Mouse (Mus musculus) cerebellum, adult (tissue): Measurements from ENCODE around the gene Gpsm3.

Experiments used
- ATAC-seq: cut with Nextera tagmentation; 2 replicates; pipeline ENCODE4 v1.9.2; 2017; ENCODE audit warnings: mild to moderate bottlenecking, moderate library complexity, mixed read lengths; ENCODE audit not compliant: insufficient number of reproducible peaks, low FRiP score, low TSS enrichment

Gene Gpsm3

DNA sequence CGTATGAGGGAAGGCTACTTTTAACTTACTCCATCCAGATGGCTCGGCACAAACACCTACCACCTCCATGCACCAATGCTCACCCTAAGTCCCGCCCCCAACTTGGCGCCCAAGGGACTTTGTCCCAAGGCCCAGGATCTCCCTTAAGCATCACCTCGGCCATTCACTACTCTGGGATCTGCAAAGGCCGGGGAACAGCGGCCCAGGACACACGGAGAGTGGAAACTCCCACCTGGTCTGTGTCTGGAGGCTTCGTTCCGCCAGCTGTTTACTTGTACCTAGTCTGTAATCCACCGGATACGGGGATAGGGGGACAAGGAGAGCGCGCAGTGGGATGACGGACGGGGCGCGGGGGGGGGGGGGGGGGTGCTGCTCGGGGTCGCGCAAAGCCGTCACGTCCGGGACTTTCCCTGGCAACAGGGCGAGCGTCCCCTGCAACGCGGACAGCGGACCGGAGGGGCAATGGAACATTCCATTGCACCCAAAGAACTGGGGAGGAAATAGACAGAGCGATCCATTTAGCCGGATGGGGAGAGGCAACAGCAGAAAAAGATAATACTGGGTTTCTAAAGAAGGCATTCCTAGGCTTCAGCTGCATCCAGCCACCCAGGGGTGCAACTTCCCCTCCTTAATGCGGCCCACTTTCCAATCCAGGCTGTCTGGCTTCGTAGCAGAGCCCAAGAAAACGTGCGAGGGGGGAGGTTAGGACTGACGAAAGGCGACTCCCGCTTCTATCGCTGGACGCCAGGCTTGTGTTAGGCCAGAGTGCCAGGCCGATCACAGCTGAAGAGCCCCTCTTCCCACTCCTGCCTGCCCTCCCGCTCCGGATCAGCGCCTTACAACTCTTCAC, 37.7 kb downstream of the Gpsm3 start:
- peak; percentile 37 for ATAC-seq

DNA sequence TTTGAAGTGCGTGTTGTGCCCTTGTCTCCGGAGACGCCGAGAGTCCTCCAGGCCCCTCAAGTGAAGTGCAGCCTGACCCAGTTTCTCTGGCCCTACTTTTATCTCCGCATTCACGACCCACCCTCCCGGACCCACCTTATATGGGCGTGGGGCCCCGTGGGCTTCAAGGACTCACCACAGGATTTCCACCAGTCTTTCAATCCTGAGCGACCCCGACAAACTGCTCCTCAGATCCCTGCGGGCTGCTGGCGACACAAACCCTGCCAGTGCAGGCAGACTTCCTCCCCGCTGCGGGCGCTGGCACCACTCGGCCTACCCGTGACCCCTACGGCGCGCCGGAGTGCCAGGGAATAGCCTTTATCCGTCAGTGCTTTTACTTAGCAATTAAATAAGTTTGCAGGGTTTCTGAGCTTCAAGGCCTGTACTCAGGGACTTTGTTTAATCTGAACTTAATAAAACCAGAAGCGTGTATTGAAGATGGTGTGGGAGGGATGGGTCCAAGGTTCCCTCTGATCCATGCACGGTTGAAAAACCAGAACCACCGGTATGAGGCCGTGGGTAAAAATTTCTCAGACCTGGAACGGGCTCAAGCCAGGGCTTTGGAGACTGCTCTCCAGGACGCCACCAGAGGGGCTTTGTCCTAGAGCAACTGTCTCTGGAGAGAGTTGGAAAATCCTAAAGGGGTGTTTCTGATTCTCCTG, 38.5 kb downstream of the Gpsm3 start, which contains the start of gene Ppt2:
Gene Ppt2 (minus strand): TSS at position 568 of the 701 bp plus-strand sequence.
- ATAC-seq, result no peak; the same call in 1 of the 2 replicates

DNA sequence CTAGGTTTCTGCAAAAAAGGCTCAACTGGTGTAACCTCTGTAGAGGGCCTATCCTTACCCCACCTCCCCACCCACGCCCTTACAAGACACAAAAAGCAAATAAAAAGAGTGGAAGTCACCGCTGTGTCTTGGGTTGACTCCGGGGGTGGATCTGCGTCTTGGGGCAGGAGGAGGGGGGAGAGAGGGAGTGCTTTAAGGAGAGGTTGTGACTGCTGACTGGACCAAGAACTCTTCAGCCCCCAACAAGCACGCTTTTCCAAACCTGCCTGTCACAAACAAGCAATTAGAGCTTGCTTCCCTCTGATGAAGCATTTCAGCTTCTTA, 39.0 kb downstream of the Gpsm3 start:
- no peak for ATAC-seq

DNA sequence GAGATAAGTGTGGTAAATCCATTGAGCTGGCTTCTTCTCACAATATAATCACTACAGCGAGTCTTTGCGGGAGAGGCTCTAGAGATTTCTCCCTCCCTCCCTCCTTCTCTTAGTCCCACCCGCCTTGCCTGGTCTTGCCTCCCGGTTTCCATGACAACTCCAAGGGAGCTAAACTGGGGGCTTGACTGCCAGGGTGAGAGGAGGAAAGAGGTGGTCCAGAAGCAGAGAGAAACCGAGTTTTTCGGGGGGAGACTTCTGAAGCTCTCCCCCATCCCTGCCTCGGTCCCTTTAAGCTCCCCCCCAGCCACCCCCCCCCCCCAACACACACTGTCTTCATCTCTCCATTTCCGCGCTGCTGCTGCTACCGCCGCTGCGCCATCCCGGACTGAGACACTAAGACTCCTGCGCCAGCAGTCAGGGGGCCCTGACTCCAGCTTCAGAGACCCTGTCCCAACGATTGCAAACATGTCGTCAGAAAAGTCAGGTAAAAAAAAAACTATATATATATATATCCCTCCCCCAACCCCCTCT, 39.7 kb downstream of the Gpsm3 start, which contains the start of gene Prrt1:
Gene Prrt1 (plus strand): TSS at position 313 of the 531 bp plus-strand sequence.
- no peak for ATAC-seq

DNA sequence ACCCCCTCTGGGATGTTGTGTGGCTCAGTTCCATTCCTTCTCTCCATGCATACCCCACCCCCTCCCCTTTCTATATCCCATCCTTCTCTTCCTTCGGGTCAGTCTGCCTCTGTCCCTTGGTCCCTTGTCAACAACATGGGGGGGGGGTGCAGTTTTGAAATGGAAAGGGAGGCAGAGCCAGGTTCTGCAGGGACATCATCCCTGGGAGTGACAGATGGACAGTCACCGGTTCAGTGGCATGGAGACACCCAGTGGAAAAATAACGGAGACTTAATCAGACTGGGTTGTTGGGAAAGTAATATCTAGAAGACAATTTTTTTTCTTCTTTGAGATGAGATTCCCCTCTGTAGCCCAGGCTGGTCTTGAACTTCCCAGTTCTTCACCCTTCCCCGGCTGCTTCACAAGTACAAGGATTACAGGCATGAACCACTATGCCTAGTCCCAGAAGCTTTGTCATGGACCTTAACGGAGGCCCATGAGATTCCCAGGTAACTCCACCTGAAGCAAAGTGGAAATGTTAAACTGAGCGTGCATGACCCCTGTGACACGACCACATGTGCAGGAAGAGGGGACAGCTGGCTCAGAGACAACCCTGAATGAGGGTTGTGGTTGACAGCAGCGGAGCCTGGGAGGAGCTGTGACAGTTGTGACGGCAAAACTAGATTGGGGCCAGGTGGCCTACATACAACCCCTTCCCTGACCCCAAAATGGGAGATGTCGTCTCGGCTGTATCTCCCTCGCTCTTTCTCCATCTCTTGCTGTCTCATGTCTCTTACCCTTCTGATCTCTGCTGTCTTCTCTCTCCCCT, 40.4 kb downstream of the Gpsm3 start:
- no peak for ATAC-seq

DNA sequence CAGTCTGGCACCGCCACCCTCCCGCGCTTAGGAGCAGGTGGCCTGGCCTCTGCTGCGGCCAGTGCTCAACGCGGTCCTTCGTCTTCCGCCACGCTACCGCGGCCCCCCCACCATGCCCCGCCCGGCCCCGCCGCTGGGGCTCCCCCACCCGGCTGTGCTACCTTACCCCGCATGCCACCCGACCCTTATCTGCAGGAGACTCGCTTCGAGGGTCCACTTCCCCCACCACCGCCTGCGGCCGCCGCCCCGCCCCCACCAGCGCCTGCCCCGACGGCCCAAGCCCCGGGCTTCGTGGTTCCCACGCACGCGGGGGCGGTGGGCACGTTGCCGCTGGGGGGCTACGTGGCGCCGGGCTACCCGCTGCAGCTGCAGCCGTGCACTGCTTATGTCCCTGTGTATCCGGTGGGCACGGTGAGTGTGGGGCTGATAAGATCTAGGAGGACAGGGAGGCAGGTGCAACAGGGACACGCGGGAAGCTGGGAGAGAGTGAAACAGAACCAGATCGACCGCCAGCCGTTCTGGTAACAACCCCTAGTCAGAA, 41.2 kb downstream of the Gpsm3 start:
- no peak for ATAC-seq

DNA sequence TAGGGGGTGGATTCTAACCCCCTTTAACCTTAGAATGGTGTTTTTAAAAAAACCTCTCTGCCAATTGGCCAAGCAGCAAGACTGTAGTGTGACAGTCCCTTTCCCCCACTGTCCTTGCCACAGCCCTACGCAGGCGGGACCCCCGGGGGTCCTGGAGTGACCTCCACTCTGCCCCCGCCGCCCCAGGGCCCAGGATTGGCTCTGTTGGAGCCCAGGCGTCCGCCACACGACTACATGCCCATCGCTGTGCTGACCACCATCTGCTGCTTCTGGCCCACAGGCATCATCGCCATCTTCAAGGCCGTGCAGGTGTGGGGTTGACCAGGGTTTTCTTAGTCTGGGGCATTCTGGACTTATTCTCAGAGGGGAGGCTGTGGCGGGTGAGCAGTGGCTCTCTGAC, 42.0 kb downstream of the Gpsm3 start:
- ATAC-seq, result no peak

DNA sequence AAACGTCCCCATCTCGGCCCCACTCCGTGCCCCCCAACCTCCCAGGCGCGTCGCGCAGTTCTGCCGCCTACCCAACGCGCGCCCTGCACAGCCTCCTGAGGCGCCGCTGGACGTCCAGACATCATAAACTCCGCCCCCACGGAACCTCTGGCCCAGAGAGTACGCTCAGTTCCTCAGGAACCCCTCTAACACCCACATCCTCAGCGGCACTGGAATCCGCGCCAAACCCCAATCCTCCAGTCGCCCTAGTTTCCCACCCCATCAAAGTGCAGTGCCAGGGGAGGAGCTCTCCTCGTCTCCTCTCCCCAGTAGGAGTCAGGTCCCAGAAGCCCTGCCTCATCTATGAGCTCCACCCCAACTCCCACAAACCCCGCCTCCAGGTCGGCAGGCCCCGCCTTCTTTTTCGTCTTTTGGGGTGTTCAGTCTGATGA, 42.7 kb downstream of the Gpsm3 start:
- ATAC-seq, result peak; percentile 60; the same call in 1 of the 2 replicates

DNA sequence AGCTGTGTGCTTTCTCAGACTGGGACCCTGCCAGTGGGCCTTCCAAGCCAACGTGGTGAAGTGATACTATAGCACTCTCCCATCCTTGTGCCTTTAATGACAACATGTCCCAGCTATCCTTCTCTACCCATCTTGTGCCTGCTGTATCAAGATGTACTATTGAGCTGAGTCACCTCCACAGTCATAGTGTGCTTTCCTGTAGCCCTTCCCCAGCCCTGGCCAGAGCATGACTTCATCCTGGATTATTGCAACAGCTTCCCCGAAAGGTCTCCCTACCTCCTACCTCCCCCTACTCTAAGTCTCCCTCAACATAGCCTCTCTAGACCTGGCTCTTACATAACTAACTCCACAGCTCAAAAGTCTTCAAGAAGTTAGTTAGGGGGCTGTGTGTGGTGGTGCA, 46.1 kb downstream of the Gpsm3 start:
- ATAC-seq, result no peak

DNA sequence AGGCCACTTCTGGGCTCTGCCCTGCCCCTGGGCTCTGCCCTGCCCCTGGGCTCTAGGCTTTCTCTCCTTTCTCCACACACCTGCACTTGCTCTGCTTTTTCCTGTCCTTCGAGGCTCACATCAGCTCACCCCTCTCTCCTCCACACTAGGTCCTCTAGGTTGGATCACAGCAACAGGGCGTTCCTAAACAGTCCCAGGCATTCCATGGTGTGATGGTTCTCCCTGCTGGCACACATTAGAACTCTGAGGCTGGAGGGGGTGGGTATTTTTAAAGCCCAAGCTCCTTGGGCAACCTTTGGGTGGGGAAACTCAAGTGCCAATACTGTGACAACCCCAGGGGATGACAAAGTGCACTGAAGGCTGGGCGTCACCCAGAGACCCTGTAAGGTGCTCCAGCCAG, 47.9 kb downstream of the Gpsm3 start:
- no peak for ATAC-seq

DNA sequence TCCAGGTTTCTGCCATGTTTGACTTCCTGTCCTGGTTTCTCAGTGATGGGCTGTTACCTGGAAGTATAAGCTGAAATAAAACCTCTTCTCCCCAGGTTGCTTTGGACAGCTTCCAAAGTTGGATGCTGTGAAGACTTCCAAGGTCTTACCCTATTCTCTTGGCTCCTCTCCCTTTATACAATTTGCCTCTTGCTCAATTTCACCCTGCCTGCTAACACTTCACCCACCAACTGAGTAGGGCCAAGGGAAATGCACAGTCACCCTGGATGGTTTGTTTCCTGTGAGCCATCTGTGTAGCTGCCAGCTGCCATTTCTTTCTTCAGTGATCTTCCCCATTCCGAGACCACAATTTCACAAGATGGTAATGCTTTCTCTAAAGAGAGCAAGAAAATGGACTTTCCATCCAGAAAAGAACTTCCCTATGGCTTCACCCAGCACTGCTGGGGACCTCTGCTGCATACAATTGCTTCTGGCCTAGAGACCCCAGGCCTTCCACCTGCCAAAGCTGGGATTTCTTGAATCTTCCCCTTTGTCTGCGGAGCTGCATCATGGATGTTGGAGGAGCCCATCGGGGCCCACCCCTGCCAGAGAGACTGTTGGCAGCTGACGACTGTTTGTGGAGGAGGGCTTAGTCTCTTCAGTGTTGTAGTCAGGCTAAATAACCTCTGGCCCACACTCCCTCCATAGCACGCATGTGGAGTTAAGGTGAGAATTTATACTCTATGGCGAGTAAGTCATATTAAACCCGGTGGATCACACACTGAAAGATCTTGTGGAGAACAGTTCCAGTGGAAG, 50.1 kb downstream of the Gpsm3 start:
- ATAC-seq, result no peak

DNA sequence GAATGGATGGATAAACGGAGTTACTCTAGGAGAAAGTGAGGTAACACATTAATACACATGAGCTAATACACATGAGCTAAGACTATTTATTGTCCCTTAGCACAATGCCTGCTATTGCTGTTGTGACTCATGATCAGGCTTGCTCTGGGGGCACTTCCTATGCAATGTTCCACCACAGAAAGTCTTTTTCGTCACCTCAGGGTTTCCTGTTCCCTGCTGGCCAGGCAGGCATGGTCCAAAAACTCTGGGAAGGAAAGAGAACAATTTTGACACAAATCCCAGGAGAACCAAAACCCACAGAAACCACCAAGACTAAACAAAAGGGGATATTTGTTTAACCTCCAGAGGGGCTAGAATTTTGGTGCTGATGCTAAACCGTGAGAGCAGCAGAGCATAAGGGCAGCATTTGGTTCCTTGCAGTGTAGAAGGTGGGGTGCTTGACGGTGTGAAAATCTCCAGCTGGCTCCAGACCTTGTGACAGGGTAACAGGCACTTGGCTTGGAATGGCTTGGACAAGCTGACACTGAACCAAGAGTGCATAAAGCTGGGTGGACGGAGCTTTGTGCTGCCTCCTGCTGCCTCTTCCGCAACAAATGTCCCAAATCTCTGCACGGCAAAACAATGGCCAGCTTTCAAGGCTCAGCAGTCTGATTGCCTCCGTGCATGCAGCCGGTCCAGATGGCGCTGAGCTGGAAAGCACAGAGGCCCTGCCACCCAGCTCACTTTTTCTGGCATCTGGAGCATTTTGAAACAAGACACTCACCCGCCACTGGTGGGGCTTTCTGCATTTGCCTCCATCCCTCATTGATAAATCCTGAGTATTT, 51.4 kb downstream of the Gpsm3 start:
- ATAC-seq, result peak; percentile 65
